Mouse (Mus musculus): ENCODE data around the gene Azi2. TPM values are rescaled to one million over a fixed set of nuclear protein-coding genes. Genes with fewer than 3 reads are reported as not detected.
A peak's percentile ranks its signal among the peaks of the same experiment; 100 is the strongest.

Gene Azi2
- 10 to 100 TPM; 29.7 to 38.7 TPM for total RNA-seq (2021)
- long read RNA-seq, experiment 1, partial matches to known transcripts: 2 of 21 reads
- long read RNA-seq, experiment 1, other reads (novel, unspliced or antisense): 18 of 21 reads
- long read RNA-seq, experiment 2, partial matches to known transcripts: 1 of 29 reads
- long read RNA-seq, experiment 2, other reads (novel, unspliced or antisense): 28 of 29 reads

DNA sequence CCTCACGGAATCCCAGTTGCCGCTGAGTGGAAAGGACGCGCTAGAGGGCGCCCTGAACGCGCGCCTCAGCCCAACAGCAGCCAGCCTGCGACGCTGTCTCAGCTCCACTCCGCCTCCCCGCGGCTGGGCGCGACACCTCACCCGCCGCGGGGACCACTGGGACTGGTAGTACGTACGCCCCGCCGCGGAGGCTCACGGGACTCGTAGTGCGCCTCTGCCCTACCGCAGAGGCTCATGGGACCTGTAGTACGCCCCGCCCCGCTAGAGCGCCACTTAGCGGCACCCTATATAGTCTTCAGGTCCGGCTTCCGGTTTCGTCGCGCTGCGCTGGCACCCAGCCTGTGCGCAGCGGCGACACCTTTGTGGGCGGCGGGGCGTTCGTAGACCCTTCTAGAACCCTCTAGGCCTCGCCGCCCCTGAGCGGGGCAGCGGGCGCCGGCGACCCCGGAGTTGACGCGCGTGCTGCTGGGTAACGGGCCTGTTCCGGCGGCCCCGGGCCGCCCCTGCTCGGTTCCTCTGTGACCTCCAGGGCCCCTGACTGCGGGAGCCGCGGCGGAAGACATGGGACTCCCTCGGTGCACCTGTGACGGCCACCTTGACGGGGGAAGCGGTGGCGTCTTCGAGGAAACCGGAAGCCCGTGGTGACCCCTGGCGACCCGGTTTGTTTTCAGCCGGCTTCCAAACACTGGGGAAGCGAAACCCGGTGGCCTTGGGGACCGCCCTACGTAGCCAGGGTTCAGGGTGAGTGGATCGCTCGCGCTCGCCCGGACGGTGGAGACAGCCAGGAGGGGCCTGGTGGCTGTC is at the start of gene Azi2:
Azi2 (plus strand) TSS at position 282 of the 804 bp plus-strand sequence.
- peak; percentile 96 to 97 for DNase-seq
- intact Hi-C loops (cut with DNase I): loop anchor here (2.0 kb wide), 1 partner anchor 110 kb away; the partner anchor contains the start of gene Cmc1

GRCm38 (mm10) chr9:117996631-117997030 is 43.7 kb upstream of the Azi2 start:
- DNase-seq: no peak
- intact Hi-C loops (cut with DNase I): no loop called here

- intact Hi-C loops (cut with DNase I): no loop called here
- DNase-seq: no peak
Observed at GRCm38 (mm10) chr9:118001488-118001887, 38.8 kb upstream of the Azi2 start.

DNA sequence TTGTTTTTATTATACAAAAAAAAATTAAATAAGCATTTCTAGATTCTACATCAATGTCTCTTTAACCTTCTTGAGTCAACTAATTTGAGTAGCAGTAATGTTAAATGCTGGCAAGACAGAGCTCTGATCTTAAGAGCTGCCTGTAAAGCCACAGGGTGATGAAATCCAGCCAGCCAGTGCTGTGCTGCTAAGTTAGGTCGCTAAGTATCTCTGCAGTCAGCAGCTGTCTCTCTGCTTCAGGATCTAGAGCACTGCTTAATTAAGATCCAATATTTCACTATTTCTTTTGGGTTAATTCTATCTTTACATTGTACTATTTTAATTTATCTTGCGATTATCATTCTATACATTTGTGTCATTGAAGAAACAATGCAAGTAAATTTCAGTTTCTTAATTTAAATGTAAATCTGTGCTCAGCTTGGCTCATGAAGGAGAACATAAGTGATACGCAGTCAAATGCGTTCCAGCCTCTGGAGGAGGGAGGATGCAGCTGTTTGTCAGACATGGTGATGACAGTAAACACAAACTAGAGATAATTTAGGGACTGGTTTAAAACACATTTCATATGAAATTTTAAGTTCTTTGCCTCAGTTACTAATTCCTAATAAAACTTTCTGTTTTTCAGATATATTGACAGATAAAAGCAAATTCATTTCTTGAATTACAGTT is 36.9 kb upstream of the Azi2 start:
- DNase-seq: no peak
- intact Hi-C loops (cut with DNase I): no loop called here

DNA sequence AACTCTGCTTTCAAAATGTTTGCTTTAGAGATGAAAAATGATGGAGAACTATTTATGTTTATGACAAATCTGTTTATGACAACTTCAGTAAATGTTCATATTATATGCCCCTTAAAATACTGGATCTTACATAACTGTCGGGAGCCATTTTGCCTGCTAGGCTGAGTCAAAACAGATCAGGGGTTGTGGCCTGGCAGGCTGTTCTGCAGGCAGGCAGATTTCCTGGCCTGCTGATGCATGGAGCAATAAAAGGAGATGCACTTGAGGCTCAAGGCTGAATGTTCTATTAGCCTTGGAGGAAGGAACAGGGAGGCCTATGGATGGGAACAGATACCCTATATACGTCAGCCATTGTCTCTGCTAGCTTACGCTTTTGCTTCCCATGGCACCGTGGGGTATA is 36.4 kb upstream of the Azi2 start:
- no peak for DNase-seq
- intact Hi-C loops (cut with DNase I): no loop called here

GRCm38 (mm10) chr9:118012928-118013327 is 27.4 kb upstream of the Azi2 start:
- intact Hi-C loops (cut with DNase I): no loop called here
- DNase-seq: no peak

DNA sequence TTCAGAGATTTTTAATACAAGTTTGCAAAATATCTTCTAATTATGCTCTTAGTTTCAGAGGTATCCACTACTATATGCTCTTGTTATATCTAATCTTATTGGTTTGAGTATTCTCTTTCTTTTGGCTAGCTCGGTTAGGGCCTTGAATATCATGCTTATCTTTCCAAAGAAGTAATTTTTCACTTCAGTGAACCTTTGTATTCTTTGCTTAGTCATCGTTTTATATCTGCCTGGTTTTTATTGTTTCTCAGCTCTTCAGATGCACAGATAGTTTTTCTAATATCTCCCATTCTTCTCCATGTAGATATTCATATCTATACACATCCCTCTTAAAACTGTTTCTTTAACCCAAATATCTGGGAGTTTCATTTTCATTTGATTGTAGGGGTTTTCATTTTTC is 15.3 kb upstream of the Azi2 start:
- no peak for DNase-seq
- intact Hi-C loops (cut with DNase I): no loop called here

DNA sequence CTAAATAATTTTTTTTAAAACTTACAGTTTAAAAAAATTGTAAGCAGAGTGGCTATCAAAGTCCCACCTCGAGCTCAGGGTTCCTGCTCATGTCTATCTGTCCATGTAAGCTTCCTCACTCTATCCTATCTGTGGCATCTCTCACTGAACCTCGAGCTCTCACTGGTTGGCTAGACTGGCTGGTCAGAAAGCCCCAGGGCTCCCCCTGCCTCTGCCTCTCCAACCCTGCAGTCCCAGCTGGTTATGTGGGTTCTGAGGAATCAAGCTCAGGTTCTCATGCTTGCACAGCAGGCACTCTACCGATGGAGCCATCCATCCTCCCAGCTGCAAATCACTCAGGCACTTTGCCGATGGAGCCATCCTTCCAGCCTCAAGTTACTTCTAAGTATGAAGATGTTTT is 10.8 kb upstream of the Azi2 start:
- intact Hi-C loops (cut with DNase I): no loop called here
- DNase-seq: no peak

DNA sequence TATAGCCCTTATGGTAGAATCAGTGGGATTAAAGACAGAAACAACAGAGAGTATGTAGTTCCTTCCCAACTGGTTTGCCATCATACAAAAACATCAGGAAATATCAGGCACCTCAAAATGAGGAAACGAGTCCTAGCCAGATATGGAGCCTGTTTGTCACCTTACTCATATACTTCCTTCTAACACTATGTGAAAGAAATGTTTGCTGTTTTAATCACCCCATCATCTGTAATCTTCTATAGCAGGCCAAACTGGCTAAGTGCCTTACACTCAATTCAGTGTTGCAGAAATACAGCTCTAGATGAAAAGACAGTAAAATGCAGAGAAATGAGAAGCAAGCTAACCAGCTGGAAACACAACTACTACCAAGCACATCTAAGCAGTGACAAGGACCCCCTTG is 10.0 kb upstream of the Azi2 start:
- intact Hi-C loops (cut with DNase I): no loop called here
- no peak for DNase-seq

- intact Hi-C loops (cut with DNase I): no loop called here
- no peak for DNase-seq
Observed at GRCm38 (mm10) chr9:118031694-118032093, 8.6 kb upstream of the Azi2 start.

DNA sequence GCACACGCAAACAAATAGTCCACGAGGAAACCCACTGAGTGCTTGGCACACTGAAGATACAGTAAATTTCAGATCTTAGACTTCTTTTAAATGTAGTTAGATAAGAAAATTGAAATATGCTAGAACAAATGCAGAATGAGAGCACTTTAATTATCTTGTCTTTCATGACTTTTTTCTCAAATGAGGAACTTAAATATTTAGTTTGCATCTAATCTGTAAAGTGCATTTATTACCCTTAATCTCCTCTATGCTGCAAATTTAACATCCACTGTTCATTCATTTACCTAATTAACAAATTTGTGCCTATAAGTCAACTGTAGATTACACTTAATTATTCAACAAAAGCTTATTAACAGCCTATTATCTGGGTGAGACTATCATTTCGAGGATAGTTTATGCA is 5.3 kb upstream of the Azi2 start:
- DNase-seq: no peak
- intact Hi-C loops (cut with DNase I): no loop called here

GRCm38 (mm10) chr9:118041022-118041400 is 712 bp downstream of the Azi2 start:
- intact Hi-C loops (cut with DNase I): loop anchor here (2.0 kb wide), 1 partner anchor 110 kb away; the partner anchor contains the start of gene Cmc1
- DNase-seq: no peak

DNA sequence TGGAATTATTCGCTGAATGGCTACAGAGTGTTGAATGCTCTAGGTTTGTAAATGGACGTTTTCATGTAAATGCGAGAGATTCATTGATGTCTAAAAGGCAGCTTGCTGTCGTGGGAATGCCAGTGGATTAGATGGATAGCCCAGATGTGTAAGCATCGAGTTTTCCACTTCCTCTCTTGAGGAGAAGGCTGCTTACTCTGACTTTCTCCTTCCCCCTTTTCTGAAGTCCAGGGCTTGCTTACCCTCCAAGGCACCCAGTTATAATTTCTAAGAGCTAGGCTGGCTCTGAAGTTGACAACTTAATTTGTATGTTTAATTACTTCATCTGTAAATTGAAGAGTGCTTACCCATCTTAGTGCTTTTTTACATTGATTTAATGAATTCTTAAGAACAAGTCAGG is 1.3 kb downstream of the Azi2 start:
- DNase-seq: no peak
- intact Hi-C loops (cut with DNase I): loop anchor here (2.0 kb wide), 1 partner anchor 109 kb away; the partner anchor contains the start of gene Cmc1

- intact Hi-C loops (cut with DNase I): no loop called here
- DNase-seq: no peak
Observed at GRCm38 (mm10) chr9:118042738-118043137, 2.4 kb downstream of the Azi2 start.

DNA sequence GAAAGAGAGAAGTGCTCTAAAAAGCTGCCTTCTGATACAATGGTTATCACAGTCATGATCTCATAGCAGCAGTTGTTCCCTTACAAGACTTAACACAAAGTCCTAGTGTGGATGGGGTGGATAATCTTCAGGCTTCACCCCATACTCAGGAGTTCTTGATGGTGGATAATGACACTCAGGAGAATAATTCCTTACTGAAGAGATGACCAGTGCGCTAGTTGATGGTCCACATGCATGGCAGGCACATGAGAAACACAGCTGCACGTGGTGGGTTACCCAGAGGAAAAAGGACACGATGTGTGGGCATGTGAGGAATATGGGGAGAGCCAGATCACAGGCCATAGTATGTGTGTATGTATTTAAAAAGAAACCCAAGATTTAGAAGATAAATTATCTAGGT is 3.3 kb downstream of the Azi2 start:
- intact Hi-C loops (cut with DNase I): no loop called here

DNA sequence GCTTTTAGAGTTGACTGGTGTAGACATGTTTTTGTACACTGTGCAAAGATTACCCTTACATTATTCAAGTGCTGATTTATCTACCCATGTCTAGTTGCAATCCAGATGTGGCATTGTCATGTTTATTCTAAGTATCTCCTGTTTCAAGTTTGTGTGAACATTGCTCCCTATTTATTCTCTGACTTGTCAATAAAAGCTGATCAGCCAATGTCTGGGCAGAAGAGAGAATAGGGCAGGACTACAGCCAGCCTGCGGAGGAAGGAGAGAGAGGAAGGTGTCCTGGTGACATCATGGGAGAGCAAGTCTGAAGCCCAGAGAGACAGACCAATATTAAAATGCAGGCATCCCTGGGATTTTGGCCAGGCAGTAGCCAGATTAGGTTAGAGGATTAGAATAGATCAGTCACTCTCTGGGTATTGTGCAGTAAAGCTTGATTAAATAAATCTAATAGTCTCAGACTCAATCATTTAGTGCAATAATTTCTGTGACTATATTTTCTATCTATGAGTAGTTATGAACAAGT is 4.8 kb downstream of the Azi2 start:
- no peak for DNase-seq
- intact Hi-C loops (cut with DNase I): no loop called here

More for the DNA sequence above, 3.3 kb downstream of the Azi2 start:
- no peak for DNase-seq

GRCm38 (mm10) chr9:118053286-118053685 is 13.0 kb downstream of the Azi2 start:
- intact Hi-C loops (cut with DNase I): loop anchor here (2.0 to 5.0 kb wide), 2 partner anchors 116 to 439 kb away; no protein-coding TSS in a partner anchor
- no peak for DNase-seq

- intact Hi-C loops (cut with DNase I): no loop called here
- no peak for DNase-seq
Observed at GRCm38 (mm10) chr9:118059101-118059500, 18.8 kb downstream of the Azi2 start.

DNA sequence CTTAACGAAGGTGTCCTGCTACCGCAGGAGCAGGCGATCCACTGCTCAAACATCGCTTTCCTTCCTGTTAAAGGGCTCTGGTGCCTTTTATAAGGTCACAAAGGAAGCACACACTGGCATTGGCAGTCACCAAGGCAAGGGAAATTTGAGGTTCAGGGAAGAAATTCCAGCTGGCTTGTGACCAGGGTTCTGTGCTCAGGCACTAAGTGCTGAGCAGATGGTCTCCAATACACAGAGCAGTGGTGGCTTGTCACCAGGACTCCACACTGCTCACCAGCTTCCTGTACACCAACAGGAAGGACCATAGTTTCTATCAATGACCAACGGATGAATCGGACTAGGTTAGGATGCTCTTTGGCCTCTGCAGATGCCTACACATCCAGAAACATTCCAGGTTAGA is 30.1 kb downstream of the Azi2 start:
- intact Hi-C loops (cut with DNase I): no loop called here
- DNase-seq: peak in 1 of 2 experiments; percentile 12

GRCm38 (mm10) chr9:118071337-118071736 is 31.0 kb downstream of the Azi2 start:
- intact Hi-C loops (cut with DNase I): no loop called here
- DNase-seq: no peak

GRCm38 (mm10) chr9:118072101-118072500 is 31.8 kb downstream of the Azi2 start:
- intact Hi-C loops (cut with DNase I): no loop called here
- no peak for DNase-seq
